Mouse (Mus musculus) CH12.LX (cell line): ENCODE data around the gene Dqx1. TPM values are rescaled to one million over a fixed set of nuclear protein-coding genes. Genes with fewer than 3 reads are reported as not detected.

Experiments
- DNase-seq: peaks from one replicate; pipeline ENCODE4 v3.0.0-alpha.2; 2013; ENCODE audit errors: extremely low read depth
- H3K27ac ChIP-seq: 2 replicates; pipeline ENCODE4 v1.5.1; 2012; ENCODE audit warnings: low read depth, mild to moderate bottlenecking, control low read depth, moderate library complexity; ENCODE audit not compliant: insufficient read depth
- H3K27me3 ChIP-seq: replicated peaks from 2 replicates; pipeline ENCODE3; 2012; ENCODE audit warnings: inconsistent platforms
- H3K36me3 ChIP-seq, 2 experiments: replicated peaks in 1 of 2; 2 replicates each; pipeline versions ENCODE3 to v1.6.1; 2012; ENCODE audit warnings: inconsistent platforms in 1 of 2, low read length in 1 of 2, mild to moderate bottlenecking in 1 of 2, mixed read lengths in 1 of 2, moderate library complexity in 1 of 2; ENCODE audit not compliant: control insufficient read depth in 1 of 2, insufficient read depth in 1 of 2
- H3K4me1 ChIP-seq, 2 experiments: 2 replicates each; pipeline ENCODE4 v1.6.1; 2012; ENCODE audit warnings: inconsistent platforms in 1 of 2, moderate library complexity in 1 of 2; ENCODE audit not compliant: insufficient read depth in 2 of 2, control insufficient read depth in 1 of 2
- H3K4me2 ChIP-seq: 2 replicates; pipeline ENCODE4 v1.6.1; 2012; ENCODE audit warnings: low read depth, mild to moderate bottlenecking, control low read depth; ENCODE audit not compliant: poor library complexity, insufficient read depth, severe bottlenecking
- H3K4me3 ChIP-seq, 3 experiments: fragments of 150-350 bp in 1 of 3; sonication (generic) in 1 of 3; replicated peaks in 1 of 3; 2 replicates each; pipeline versions ENCODE3 to v1.5.1; 2011 to 2012; ENCODE audit warnings: low read depth in 2 of 3, low read length in 2 of 3, mild to moderate bottlenecking in 2 of 3, moderate library complexity in 2 of 3, control low read depth in 1 of 3, improper control_type of control experiment in 1 of 3, inconsistent platforms in 1 of 3, mixed read lengths in 1 of 3; ENCODE audit not compliant: poor library complexity in 1 of 3
- H3K79me2 ChIP-seq: replicated peaks from 2 replicates; pipeline ENCODE4 v1.6.1; 2012; ENCODE audit warnings: mild to moderate bottlenecking, moderate library complexity; ENCODE audit not compliant: control insufficient read depth, poor library complexity, insufficient read depth, severe bottlenecking; ENCODE audit errors: extremely low read depth
- H3K9ac ChIP-seq: 2 replicates; pipeline ENCODE4 v1.6.1; 2012; ENCODE audit warnings: low read depth, mild to moderate bottlenecking, control low read depth, moderate library complexity; ENCODE audit not compliant: insufficient read depth
- H3K9me3 ChIP-seq: replicated peaks from 2 replicates; pipeline ENCODE3; 2012; ENCODE audit warnings: low read length, inconsistent platforms, mixed read lengths
- BHLHE40 ChIP-seq: IDR thresholded peaks from 2 replicates; pipeline ENCODE4 v1.6.1; 2011; ENCODE audit warnings: mild to moderate bottlenecking, low read depth, low read length, improper control_type of control experiment
- CHD1 ChIP-seq: IDR thresholded peaks from 2 replicates; pipeline ENCODE4 v1.6.1; 2012; ENCODE audit warnings: low read depth, low read length, improper control_type of control experiment, inconsistent platforms
- CTCF ChIP-seq, 2 experiments: IDR thresholded peaks in 1 of 2; conservative IDR thresholded peaks in 1 of 2; 2 replicates each; pipeline ENCODE4 v1.5.1; 2011 to 2012; ENCODE audit warnings: low read depth in 2 of 2, low read length in 2 of 2, improper control_type of control experiment in 1 of 2, inconsistent platforms in 1 of 2, mild to moderate bottlenecking in 1 of 2, moderate library complexity in 1 of 2
- HCFC1 ChIP-seq: IDR thresholded peaks from 2 replicates; pipeline ENCODE4 v1.6.1; 2012; ENCODE audit warnings: low read depth, mild to moderate bottlenecking, inconsistent platforms, low read length, improper control_type of control experiment
- MAX ChIP-seq: IDR thresholded peaks from 2 replicates; pipeline ENCODE4 v1.6.1; 2011; ENCODE audit warnings: low read length, improper control_type of control experiment
- MYC ChIP-seq: IDR thresholded peaks from 2 replicates; pipeline ENCODE4 v1.6.1; 2011; ENCODE audit warnings: low read depth, mild to moderate bottlenecking, improper control_type of control experiment, low read length
- NRF1 ChIP-seq: IDR thresholded peaks from 2 replicates; pipeline ENCODE4 v1.6.1; 2014; ENCODE audit warnings: low read depth, mild to moderate bottlenecking, inconsistent platforms, low read length, improper control_type of control experiment, moderate library complexity
- RAD21 ChIP-seq: IDR thresholded peaks from 2 replicates; pipeline ENCODE4 v1.6.1; 2011; ENCODE audit warnings: low read depth, mild to moderate bottlenecking, low read length, improper control_type of control experiment, moderate library complexity
- RCOR1 ChIP-seq: conservative IDR thresholded peaks from 2 replicates; pipeline ENCODE4 v1.6.1; 2012; ENCODE audit warnings: low read depth, mild to moderate bottlenecking, inconsistent platforms, low read length, improper control_type of control experiment
- UBTF ChIP-seq: IDR thresholded peaks from 2 replicates; pipeline ENCODE4 v1.6.1; 2012; ENCODE audit warnings: low read depth, mild to moderate bottlenecking, inconsistent platforms, low read length, improper control_type of control experiment, moderate library complexity
- ZKSCAN1 ChIP-seq: IDR thresholded peaks from 2 replicates; pipeline ENCODE4 v1.6.1; 2012; ENCODE audit warnings: low read depth, inconsistent platforms, low read length, improper control_type of control experiment, borderline replicate concordance
- dilution Hi-C: fragments of 300-500 bp; cut with MboI; formaldehyde crosslinking; loops from 2 replicates; pipeline ENCODE4 v1.14.3; 2020; ENCODE audit warnings: low sequenced_read_pairs; ENCODE audit not compliant: extremely low pct_unique_long_range_greater_than_20kb, extremely low pct_ligation_motif_present
- in situ Hi-C: fragments of 300-500 bp; cut with MboI; formaldehyde crosslinking; loops from 3 replicates; pipeline ENCODE4 v1.14.3; 2019; ENCODE audit warnings: low sequenced_read_pairs, low pct_ligation_motif_present, low pct_unique_long_range_greater_than_20kb, mixed read lengths
- polyA plus RNA-seq: library from polyadenylated mRNA; unstranded; fragments of >175 nt; gene quantifications from 2 replicates; pipeline ENCODE4 v1.2.1, GENCODE M21; 2012; ENCODE audit warnings: low read depth; ENCODE audit not compliant: insufficient read length
- total RNA-seq, 2 experiments: library from RNA; depleted of rRNA; stranded (reverse); fragments of 300-350 nt in 1 of 2; fragments of >200 nt in 1 of 2; gene quantifications; 2 replicates each; pipeline ENCODE4 v1.2.3; 2012 to 2014

Dqx1 gene
- 2.2 and 2.7 TPM in 2 replicates for total RNA-seq (2012; rRNA removed)
- total RNA-seq (2014; rRNA removed) = 0.99 and 1.3 TPM in 2 replicates
- 2.9 and 3.5 TPM in 2 replicates for polyA plus RNA-seq

- dilution Hi-C loops = no loop called here
- Histone ChIP-seq H3K36me3 (peaks cover 20 to 61% of the 10 kb centered on the region in 2 experiments), H3K27ac (no peak within 1 kb of the TSS), H3K9ac (no peak within 1 kb of the TSS), H3K9me3 (no peaks in the 10 kb centered on the region), H3K27me3 (no peaks in the 10 kb centered on the region), H3K4me3 (no peak within 1 kb of the TSS), H3K79me2 (peaks cover 32% of the 10 kb centered on the region), H3K4me1 (peaks cover 8 to 17% of the 10 kb centered on the region in 2 experiments), H3K4me2 (no peak within 1 kb of the TSS)
- no peak for DNase-seq
- in situ Hi-C loops = no loop called here
- TF ChIP-seq HCFC1 (peak; percentile 77), RCOR1 (no peak)
These were observed at the start of gene Dqx1 for GRCm38 (mm10) chr6:83057790-83058189. TSS of gene Dqx1 (plus strand) at chr6:83057844.

- DNase-seq = no peak
- dilution Hi-C loops (no loop called here), in situ Hi-C loops (loop anchor here (5.0 kb wide), 1 partner anchor 34 kb away; no protein-coding TSS in a partner anchor)
- no peaks in the 10 kb centered on the region for H3K36me3 ChIP-seq
- no peaks in the 10 kb centered on the region; the same call in 1 of the 2 replicates for H3K79me2 ChIP-seq
- H3K27me3 ChIP-seq = no peaks in the 10 kb centered on the region
- TF ChIP-seq NRF1 (no peak), ZKSCAN1 (no peak), CHD1 (no peak), MAX (no peak), RAD21 (no peak), UBTF (no peak), CTCF (conservative IDR thresholded peaks at IDR 0.05 in 1 of 2, IDR thresholded peaks at IDR 0.05 in 1 of 2; ENCODE audit: low read depth in 2 of 2, low read length in 2 of 2) (no peak), HCFC1 (no peak), BHLHE40 (no peak)
- no peak overlapping the region for H3K4me3 ChIP-seq
- H3K9ac ChIP-seq = no peak overlapping the region
- no peak overlapping the region for H3K4me2 ChIP-seq
- no peak overlapping the region for H3K27ac ChIP-seq
- peaks cover 12 to 68% of the 10 kb centered on the region in 2 experiments for H3K4me1 ChIP-seq
- no peaks in the 10 kb centered on the region for H3K9me3 ChIP-seq
These were observed 49.0 kb upstream of the Dqx1 start for GRCm38 (mm10) chr6:83008659-83009058.

- TF ChIP-seq MYC = no peak
- H3K27me3 ChIP-seq = no peaks in the 10 kb centered on the region
- no peaks in the 10 kb centered on the region for H3K9me3 ChIP-seq
- H3K36me3 ChIP-seq = no peaks in the 10 kb centered on the region
- no peak overlapping the region for H3K4me2 ChIP-seq
- H3K27ac ChIP-seq = no peak overlapping the region
- H3K4me1 ChIP-seq = peaks cover 11 to 78% of the 10 kb centered on the region in 2 experiments
- H3K4me3 ChIP-seq = no peak overlapping the region
- in situ Hi-C loops = no loop called here
- H3K9ac ChIP-seq = no peak overlapping the region
- dilution Hi-C loops = no loop called here
- no peaks in the 10 kb centered on the region for H3K79me2 ChIP-seq
- DNase-seq = no peak
These were observed 47.6 kb upstream of the Dqx1 start for GRCm38 (mm10) chr6:83010010-83010409.
